Mouse (Mus musculus) testis, adult 2 months (tissue): ENCODE results near the gene Rxra.

Experiments
- CTCF ChIP-seq: fragments of 200-500 bp; IDR thresholded peaks from 2 replicates; pipeline ENCODE4 v1.5.1; 2012; ENCODE audit warnings: low read depth, mild to moderate bottlenecking, inconsistent platforms, low read length, moderate library complexity; ENCODE audit not compliant: control insufficient read depth, insufficient read depth, insufficient replicate concordance
- POLR2A ChIP-seq: fragments of 200-500 bp; IDR thresholded peaks from 2 replicates; pipeline ENCODE4 v1.6.1; 2012; ENCODE audit warnings: low read depth, mild to moderate bottlenecking, inconsistent platforms, low read length, moderate library complexity; ENCODE audit not compliant: control insufficient read depth

DNA sequence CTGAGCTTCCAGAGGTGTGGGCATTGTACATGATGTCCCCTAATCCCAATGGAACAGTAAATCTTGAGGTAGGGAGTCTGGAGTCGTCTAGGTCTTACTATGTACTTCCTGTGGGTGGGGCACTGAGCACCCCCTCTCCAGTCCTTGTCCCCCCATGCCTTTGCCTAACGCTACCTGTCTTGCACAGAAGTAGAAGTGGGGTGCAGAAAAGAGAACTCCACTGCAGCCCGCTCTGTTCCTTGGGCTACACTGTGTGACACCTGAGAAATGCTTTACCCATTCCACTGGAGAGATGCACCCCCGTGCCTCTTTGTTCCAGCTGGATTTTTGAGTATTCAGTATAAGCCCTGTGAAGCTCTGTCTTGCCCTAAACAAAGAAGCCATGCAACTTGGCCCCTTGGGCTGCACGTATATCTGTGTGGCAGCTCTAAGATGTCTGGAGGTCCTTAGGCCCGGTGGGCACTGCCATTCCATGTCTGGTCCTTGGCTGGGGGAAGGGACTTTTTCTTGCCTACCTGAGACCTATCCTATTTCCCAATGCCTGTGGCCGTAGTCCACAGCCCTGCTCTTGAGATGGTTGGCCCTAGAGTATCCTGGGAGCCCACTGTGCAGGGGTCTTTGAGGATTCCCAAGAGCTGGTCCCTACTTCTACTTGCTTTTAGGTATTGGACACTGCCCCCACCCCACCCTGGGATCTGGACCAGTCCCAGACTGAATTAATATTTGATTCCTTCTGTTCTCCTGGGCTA lies 67.8 kb downstream of the Rxra start:
- TF ChIP-seq CTCF (no peak), POLR2A (no peak)
